Mouse (Mus musculus) forebrain, embryonic 15.5 days (tissue): ENCODE data around the gene Scaf11. TPM values are rescaled to one million over a fixed set of nuclear protein-coding genes. Genes with fewer than 3 reads are reported as not detected.

Experiments used
- ATAC-seq: fragments of 200-750 bp; cut with Nextera tagmentation; replicated peaks from 2 replicates; pipeline ENCODE4 v1.8.0; 2017; ENCODE audit warnings: mild to moderate bottlenecking, moderate TSS enrichment, moderate library complexity
- H3K27ac ChIP-seq: fragments of 300-500 bp; sonication (generic); replicated peaks from 2 replicates; pipeline ENCODE4 v1.5.1; 2015; ENCODE audit warnings: mild to moderate bottlenecking, inconsistent platforms
- H3K27me3 ChIP-seq: fragments of 300-500 bp; sonication (generic); 2 replicates; pipeline ENCODE4 v1.6.1; 2015; ENCODE audit warnings: inconsistent platforms
- H3K36me3 ChIP-seq: fragments of 300-500 bp; sonication (generic); 2 replicates; pipeline ENCODE4 v1.6.1; 2015; ENCODE audit warnings: mild to moderate bottlenecking, inconsistent platforms
- H3K4me1 ChIP-seq: fragments of 300-500 bp; sonication (generic); 2 replicates; pipeline ENCODE4 v1.6.1; 2015; ENCODE audit warnings: inconsistent platforms
- H3K4me2 ChIP-seq: fragments of 300-500 bp; sonication (generic); replicated peaks from 2 replicates; pipeline ENCODE4 v1.6.1; 2015; ENCODE audit warnings: mild to moderate bottlenecking, inconsistent platforms
- H3K4me3 ChIP-seq: fragments of 300-500 bp; sonication (generic); 2 replicates; pipeline ENCODE4 v1.5.1; 2015; ENCODE audit warnings: mild to moderate bottlenecking, inconsistent platforms
- H3K9ac ChIP-seq: fragments of 300-500 bp; sonication (generic); replicated peaks from 2 replicates; pipeline ENCODE4 v1.6.1; 2015; ENCODE audit warnings: mild to moderate bottlenecking, inconsistent platforms
- H3K9me3 ChIP-seq: fragments of 300-500 bp; sonication (generic); 2 replicates; pipeline ENCODE4 v1.6.1; 2016; ENCODE audit warnings: inconsistent platforms
- WGBS: fragments of 180-500 bp; shearing (Covaris S2); methylation state at CpG from one replicate; pipeline ENCODE4 v1.1.7; 2015; ENCODE audit warnings: mixed read lengths; 5-methylcytosine and 5-hydroxymethylcytosine counted together
- microRNA-seq: library from miRNA; unstranded; fragments of <30 nt; microRNA quantifications from one replicate; pipeline ENCODE4, GENCODE M21; 2016
- polyA plus RNA-seq: library from polyadenylated mRNA; unstranded; fragments of >200 nt; fragmentation: Nextera tagmentation; extraction: Ambion mirVana; gene quantifications from 2 replicates; pipeline ENCODE4 v1.2.1, GENCODE M21; 2015

The Scaf11 gene
- polyA plus RNA-seq, 1 experiment from 2014 or later = 57.9 TPM

DNA sequence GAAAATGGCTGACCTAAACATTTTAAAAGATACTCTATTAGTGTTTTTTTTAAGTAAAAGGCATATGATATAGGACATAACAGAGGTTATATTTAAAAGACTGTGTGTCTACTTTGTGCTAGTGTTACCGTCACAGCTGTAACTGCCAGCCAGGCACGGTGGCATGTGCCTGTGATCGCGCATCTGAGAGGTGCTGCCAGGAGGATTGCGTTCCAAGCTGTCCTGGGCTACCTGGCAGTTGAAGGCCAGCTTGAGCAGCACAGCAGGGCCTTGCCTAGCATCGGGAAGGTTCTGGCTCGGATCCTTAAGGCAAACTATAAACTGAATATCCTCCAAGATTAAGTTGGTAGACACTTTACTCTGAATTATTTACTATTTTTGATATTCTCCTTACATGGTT lies 82.9 kb downstream of the Scaf11 start:
- Histone ChIP-seq H3K4me1 (peaks cover 12% of the 10 kb centered on the region), H3K27ac (0 out of 2 replicates have a peak overlapping the region, but pooled peaks have one; percentile 48), H3K27me3 (no peaks in the 10 kb centered on the region), H3K9ac (no peak overlapping the region), H3K4me3 (no peak overlapping the region), H3K9me3 (no peaks in the 10 kb centered on the region), H3K36me3 (peaks cover 26% of the 10 kb centered on the region), H3K4me2 (no peak overlapping the region)
- ATAC-seq = no peak
- 77% methylated on average over 7 of the region's 7 CpGs for WGBS

DNA sequence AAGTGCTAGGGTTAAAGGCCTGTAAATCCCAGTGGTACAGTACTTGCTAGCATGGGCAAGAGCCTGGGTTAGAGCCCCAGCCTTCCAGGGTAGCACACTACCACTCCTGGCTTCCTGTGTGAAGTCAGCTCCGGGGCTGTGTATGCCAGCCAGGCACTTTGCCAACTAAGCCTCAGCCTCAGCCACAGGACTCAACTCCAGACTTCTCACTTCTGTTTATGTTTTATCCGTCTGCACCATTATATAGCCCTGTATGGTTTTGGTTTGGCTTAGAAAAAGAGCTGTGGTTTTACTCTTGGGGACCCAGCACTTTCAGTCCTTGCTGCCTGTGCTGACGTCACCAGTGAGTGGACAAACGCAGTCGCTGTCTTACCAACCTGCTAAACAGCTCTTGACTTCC lies 83.4 kb downstream of the Scaf11 start:
- Histone ChIP-seq H3K27ac (peak overlapping the region; percentile 48), H3K36me3 (peaks cover 31% of the 10 kb centered on the region), H3K9me3 (no peaks in the 10 kb centered on the region), H3K4me2 (no peak overlapping the region), H3K4me1 (peaks cover 12% of the 10 kb centered on the region), H3K27me3 (no peaks in the 10 kb centered on the region), H3K9ac (no peak overlapping the region), H3K4me3 (no peak overlapping the region)
- WGBS = 71% methylated on average over 5 of the region's 5 CpGs
- ATAC-seq = no peak

DNA sequence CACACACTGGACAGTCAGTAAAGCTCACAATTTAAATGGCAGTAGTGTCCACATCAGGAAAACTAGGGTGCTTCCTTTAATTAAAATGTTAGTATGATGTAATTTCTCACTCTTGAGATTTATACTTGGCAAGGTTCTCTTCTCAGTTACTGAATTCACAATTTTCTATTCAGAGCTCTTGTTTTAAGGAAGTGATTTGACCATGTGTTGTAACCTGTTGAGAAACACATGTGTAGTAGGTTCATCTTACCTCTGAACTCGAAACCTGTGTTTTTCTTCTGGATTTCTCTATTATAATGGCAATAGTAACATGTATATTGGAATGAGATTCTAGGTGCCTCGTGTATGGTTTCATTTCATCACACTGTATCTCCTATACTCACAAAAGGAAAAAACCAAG lies 84.4 kb downstream of the Scaf11 start:
- H3K9ac ChIP-seq = no peak overlapping the region
- no peak overlapping the region for H3K4me2 ChIP-seq
- WGBS = 94% methylated on average over 2 of the region's 2 CpGs
- no peak overlapping the region for H3K27ac ChIP-seq
- H3K9me3 ChIP-seq = no peaks in the 10 kb centered on the region
- H3K4me1 ChIP-seq = peaks cover 12% of the 10 kb centered on the region
- ATAC-seq = no peak
- H3K36me3 ChIP-seq = peaks cover 41% of the 10 kb centered on the region
- no peak overlapping the region for H3K4me3 ChIP-seq
- no peaks in the 10 kb centered on the region for H3K27me3 ChIP-seq

DNA sequence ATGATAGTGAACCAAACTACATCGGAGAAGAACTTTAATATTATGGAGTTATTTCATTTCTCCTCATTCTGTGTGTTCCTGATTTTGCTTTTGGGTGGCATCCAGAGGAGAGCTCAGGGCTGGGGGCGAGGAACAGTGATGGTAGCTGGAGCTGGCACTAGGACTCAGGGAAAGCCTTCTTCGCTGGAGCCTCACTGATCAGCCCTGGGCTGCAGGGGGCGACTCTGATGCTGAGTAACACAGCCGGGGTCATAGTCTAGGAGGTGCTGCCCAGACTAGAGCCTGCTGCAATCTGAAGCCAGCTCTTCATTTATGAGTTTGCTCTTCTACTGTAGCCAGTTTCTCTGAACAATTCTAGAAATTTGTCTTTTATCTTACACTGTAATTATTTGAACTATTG lies 87.5 kb downstream of the Scaf11 start:
- Histone ChIP-seq H3K36me3 (peaks cover 49% of the 10 kb centered on the region), H3K27ac (no peak overlapping the region)
- WGBS = 86% methylated on average over 5 of the region's 5 CpGs

DNA sequence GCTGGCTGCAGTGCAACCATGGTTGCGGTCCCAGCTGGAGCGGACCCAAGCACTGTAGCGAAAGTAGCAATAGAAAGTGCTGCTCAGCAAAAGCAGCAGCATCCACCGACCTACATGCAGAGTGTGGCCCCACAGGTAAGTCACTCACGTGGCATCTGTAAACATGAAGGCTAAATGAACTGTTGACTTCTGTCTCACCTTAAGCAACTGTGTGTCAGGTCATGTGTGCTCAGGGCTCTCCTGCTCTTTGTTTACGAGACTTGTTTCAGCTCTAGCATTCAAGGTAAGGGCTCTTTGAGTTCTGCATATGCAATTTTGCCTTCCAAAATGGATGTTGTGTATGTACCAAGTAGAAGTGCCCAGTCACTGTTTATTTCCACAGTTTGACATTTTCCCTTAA lies 88.0 kb downstream of the Scaf11 start:
- H3K4me1 ChIP-seq = peaks cover 8% of the 10 kb centered on the region
- no peak overlapping the region for H3K4me3 ChIP-seq
- 93% methylated on average over 6 of the region's 6 CpGs for WGBS
- H3K4me2 ChIP-seq = no peak overlapping the region
- H3K9me3 ChIP-seq = no peaks in the 10 kb centered on the region
- no peak for ATAC-seq
- peaks cover 49% of the 10 kb centered on the region for H3K36me3 ChIP-seq
- no peaks in the 10 kb centered on the region for H3K27me3 ChIP-seq
- H3K27ac ChIP-seq = no peak overlapping the region
- no peak overlapping the region for H3K9ac ChIP-seq

More for the DNA sequence above, 87.5 kb downstream of the Scaf11 start:
- no peak overlapping the region for H3K4me2 ChIP-seq
- no peak overlapping the region for H3K9ac ChIP-seq
- no peak overlapping the region for H3K4me3 ChIP-seq
- H3K4me1 ChIP-seq = peaks cover 12% of the 10 kb centered on the region
- H3K27me3 ChIP-seq = no peaks in the 10 kb centered on the region
- no peak for ATAC-seq
- H3K9me3 ChIP-seq = no peaks in the 10 kb centered on the region

DNA sequence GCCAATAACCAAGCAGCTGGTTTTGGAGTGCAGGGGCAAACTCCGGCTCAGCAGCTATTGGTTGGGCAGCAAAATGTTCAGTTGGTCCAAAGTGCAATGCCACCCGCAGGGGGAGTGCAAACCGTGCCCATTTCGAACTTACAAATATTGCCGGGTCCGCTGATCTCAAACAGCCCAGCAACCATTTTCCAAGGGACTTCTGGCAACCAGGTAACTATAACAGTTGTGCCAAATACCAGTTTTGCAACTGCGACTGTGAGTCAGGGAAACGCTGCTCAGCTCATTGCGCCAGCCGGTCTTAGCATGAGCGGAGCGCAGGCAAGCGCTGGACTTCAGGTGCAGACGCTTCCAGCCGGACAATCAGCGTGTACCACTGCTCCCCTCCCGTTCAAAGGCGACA lies 89.3 kb downstream of the Scaf11 start:
- peaks cover 49% of the 10 kb centered on the region for H3K36me3 ChIP-seq
- no peaks in the 10 kb centered on the region for H3K27me3 ChIP-seq
- H3K4me3 ChIP-seq = no peak overlapping the region
- no peak overlapping the region for H3K4me2 ChIP-seq
- H3K9ac ChIP-seq = no peak overlapping the region
- no peaks in the 10 kb centered on the region for H3K4me1 ChIP-seq
- no peak for ATAC-seq
- WGBS = 96% methylated on average over 18 of the region's 18 CpGs
- H3K9me3 ChIP-seq = no peaks in the 10 kb centered on the region
- no peak overlapping the region for H3K27ac ChIP-seq

DNA sequence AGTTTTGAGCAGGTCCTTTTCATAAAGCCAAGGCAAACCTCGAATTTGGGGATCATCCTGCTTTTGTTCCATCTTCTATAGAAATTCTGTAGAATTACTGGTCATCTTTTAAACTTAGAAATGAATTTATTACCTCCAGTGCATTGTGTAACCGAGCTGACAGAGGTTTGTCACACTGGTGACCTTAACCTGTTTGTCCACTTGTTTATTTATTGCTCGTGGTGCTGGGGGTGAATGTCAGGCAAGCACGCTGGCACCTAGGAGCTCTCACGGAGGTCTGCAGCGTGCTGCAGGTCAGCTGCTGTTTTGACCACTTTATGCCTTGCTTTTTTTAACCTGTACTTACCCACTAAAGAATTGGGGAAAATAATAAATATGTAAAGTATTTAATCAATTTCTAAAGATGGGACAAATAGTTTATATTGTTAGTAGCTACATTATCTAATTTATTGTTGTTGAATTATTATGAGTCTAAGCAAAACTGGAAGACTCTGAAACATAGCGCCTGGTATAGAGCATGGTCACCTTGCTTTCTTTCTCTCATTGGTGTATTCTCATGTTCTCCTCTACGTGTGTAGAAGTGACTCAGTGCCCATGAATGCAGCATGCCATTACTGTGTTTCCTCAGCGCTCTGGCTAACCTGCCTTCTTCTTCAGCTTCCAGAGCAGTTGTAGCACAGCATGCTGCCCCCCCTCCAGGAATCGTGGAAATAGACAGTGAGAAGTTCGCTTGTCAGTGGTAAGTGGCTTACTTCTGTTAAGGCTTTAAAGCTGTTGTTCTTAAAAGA lies 94.3 kb downstream of the Scaf11 start:
- no peak overlapping the region for H3K27ac ChIP-seq
- peaks cover 4% of the 10 kb centered on the region; the same call in 1 of the 2 replicates for H3K4me1 ChIP-seq
- 83% methylated on average over 11 of the region's 11 CpGs for WGBS
- ATAC-seq = no peak
- H3K9me3 ChIP-seq = no peaks in the 10 kb centered on the region
- H3K4me2 ChIP-seq = no peak overlapping the region
- H3K27me3 ChIP-seq = no peaks in the 10 kb centered on the region
- peaks cover 69% of the 10 kb centered on the region for H3K36me3 ChIP-seq
- no peak overlapping the region for H3K4me3 ChIP-seq
- no peak overlapping the region for H3K9ac ChIP-seq

DNA sequence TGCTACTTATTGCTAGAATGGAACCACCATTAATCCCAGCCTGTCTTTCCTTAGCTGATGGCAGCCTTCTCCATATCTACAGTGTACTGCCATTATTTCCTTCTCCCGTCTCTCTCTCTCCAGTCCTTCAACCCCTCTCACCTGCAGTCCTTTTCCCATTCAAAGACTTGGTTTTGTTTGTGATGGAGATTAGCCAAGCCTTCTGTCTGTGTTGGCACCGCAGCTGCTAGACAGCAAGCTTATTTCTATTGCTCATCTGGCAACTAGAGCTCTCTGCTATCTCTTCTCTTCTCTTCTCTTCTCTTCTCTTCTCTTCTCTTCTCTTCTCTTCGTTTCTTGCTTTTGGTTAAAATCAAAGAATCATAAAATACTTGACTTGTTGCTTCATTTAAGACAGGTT lies 95.3 kb downstream of the Scaf11 start:
- Histone ChIP-seq H3K27ac (no peak overlapping the region; the same call in 1 of the 2 replicates), H3K27me3 (no peaks in the 10 kb centered on the region), H3K4me3 (no peak overlapping the region), H3K4me2 (no peak overlapping the region), H3K9ac (no peak overlapping the region), H3K4me1 (peaks cover 4% of the 10 kb centered on the region; the same call in 1 of the 2 replicates), H3K36me3 (peaks cover 62% of the 10 kb centered on the region), H3K9me3 (no peaks in the 10 kb centered on the region)
- WGBS = 54% methylated on average over 3 of the region's 3 CpGs
- ATAC-seq = no peak

Small RNA genes lying within 50 kb of the gene (microRNA-seq; reads per million reads assigned to microRNA genes)
- not detected for gene Gm25397

Other genes starting within 250 kb of the Scaf11 start
- gene Arid2, start 173.3 kb downstream of the Scaf11 start, polyA plus RNA-seq = 27.4 and 29.9 TPM in 2 replicates
- 145 and 147 TPM in 2 replicates for gene Slc38a1, start 182.1 kb upstream of the Scaf11 start, polyA plus RNA-seq
- gene Slc38a2, start 238.9 kb upstream of the Scaf11 start, polyA plus RNA-seq = 156 and 157 TPM in 2 replicates